Mouse (Mus musculus) embryonic fibroblast, embryonic 13.5 days (primary cell): Measurements from ENCODE around the gene Robo2.

Experiments
- CTCF ChIP-seq: IDR thresholded peaks from 2 replicates; pipeline ENCODE4 v1.5.1; 2011; ENCODE audit warnings: mild to moderate bottlenecking, control low read depth, low read length, moderate library complexity, borderline replicate concordance; ENCODE audit not compliant: insufficient read depth
- POLR2A ChIP-seq: IDR thresholded peaks from 2 replicates; pipeline ENCODE4 v1.6.1; 2011; ENCODE audit warnings: low read depth, mild to moderate bottlenecking, control low read depth, low read length, moderate library complexity

- TF ChIP-seq CTCF (no peak), POLR2A (no peak)
These were observed 15.4 kb upstream of the Robo2 start for GRCm38 (mm10) chr16:74427071-74427470.
